Mouse (Mus musculus) adipose tissue, adult 10 weeks (tissue): Measurements from ENCODE around the gene Appl2. TPM values are rescaled to one million over a fixed set of nuclear protein-coding genes. Genes with fewer than 3 reads are reported as not detected.

ENCODE experiments used
- polyA plus RNA-seq: library from polyadenylated mRNA; stranded (reverse); fragments of 350-450 nt; fragmentation: Illumina TruSeq; extraction: RNeasy Lipid Tissue Mini Kit (QIAGEN cat#74804); gene quantifications from one replicate; pipeline ENCODE4 v1.2.3, GENCODE M21; 2014; ENCODE audit warnings: low read depth, low replicate concordance

Gene Appl2
- polyA plus RNA-seq: 70.0 TPM

GRCm38 (mm10) chr10:83648131-83649020 lies at the start of gene Appl2:
Appl2 (minus strand) TSS chr10:83648738.

Other genes with a start within 250 kb of the Appl2 start
- gene Aldh1l2, start 114.6 kb downstream of the Appl2 start, polyA plus RNA-seq: 0.78 TPM
- gene Washc4, start 105.0 kb downstream of the Appl2 start, polyA plus RNA-seq: 11.6 TPM
- 10.7 TPM for gene 1500009L16Rik, start 74.1 kb upstream of the Appl2 start, polyA plus RNA-seq